Mouse (Mus musculus) mouse trophoblast stem cell (cell line): ENCODE measurements at regions not wholly inside any gene's neighbourhood (a gene's known extent, or its start where the extent isn't known, plus 50 kb on each side); places are given as distances from the start of the nearest gene placed in this dataset.
"Not testable (repeated sequence)": the region's sequence is repeated elsewhere in the genome, so short reads cannot be mapped to it uniquely, and the experiment has no call there.

ENCODE experiments used
- in situ Hi-C, 2 experiments: fragments of 300-500 bp; cut with MseI, MboI; formaldehyde crosslinking; loops; 2 replicates in 1 of 2; 3 replicates in 1 of 2; pipeline ENCODE4 v1.15.1; 2025

DNA sequence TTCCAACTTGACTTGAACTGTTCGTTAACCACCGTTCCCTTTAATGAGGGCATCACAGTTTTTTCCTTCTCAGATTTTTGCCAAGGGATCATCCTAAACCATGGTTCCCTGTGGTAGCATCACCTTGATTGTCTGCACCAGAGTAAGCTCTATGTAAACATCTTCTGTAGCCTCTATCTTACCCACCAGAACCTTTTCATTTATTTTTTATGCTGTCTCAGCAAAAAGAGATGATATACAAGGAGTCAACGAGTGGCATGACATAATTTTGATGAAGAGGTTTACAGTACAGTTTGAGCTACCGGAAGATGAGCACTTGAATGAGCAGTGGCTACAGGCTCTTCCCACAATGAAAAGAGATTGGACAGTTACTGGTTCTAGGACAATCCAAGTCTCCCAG, 768.7 kb downstream of the Ets1 start:
- in situ Hi-C loops = no loop called here

- in situ Hi-C loops = no loop called here
Observed at GRCm38 (mm10) chr9:33407517-33407916, 771.5 kb downstream of the Ets1 start.

DNA sequence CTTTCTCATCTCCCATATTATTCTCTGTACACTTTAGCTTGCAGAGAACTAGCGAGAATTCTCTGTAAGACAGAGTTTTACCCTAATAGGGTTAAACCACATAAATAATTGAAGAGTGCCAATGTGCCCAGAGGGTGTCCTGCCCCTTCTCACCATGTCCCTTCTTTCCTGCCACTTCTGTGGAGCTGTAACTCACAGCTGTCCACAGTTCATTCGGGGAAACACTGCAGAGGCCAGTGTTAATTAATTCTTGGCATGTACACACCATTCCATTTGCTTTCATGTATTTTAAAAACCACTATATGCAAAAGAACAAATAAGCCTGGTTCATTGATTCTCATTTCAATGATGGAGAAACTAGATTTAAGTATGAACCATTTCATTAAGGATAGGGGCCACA, 787.8 kb downstream of the Ets1 start:
- in situ Hi-C loops = no loop called here

DNA sequence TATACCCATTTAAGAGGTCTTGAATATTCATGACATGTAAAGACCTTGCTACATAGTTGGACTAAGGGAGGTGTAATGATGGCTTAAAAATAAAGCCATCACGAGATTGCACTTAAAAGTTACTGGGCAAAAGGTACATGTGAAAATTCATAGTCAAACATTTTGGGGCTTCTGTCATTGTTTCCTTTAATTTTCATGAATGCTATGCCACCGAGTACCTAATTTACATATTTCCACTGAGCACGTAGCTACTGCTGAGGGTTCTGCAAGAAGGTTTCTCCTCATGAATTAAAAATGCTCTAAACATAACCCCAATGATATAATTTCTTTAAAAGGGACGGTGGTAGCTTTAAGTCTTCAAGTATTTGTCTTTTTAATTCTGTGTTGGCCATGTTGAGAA, 800.4 kb downstream of the Ets1 start:
- in situ Hi-C loops = no loop called here

DNA sequence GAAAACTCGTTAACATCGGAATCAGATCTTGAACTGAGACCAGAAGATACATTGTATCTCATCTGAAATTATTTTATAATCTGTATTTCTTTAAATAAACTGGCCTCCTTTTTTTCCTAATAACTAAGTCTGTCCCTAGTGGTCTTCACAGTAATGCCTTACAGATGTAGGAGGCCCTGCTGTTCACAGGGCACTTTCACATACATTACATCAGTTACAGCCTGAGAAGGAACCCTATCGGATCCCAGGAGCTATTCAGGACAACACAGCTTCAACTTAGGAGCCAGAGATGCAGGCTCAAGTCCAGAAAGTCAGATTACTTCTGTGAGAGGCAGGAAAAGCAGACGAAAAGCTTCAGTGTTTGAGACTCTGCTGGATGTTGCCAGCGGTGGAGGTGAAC, 806.2 kb downstream of the Ets1 start:
- in situ Hi-C loops = no loop called here

GRCm38 (mm10) chr9:33445902-33446301, 809.9 kb downstream of the Ets1 start:
- in situ Hi-C loops = no loop called here

DNA sequence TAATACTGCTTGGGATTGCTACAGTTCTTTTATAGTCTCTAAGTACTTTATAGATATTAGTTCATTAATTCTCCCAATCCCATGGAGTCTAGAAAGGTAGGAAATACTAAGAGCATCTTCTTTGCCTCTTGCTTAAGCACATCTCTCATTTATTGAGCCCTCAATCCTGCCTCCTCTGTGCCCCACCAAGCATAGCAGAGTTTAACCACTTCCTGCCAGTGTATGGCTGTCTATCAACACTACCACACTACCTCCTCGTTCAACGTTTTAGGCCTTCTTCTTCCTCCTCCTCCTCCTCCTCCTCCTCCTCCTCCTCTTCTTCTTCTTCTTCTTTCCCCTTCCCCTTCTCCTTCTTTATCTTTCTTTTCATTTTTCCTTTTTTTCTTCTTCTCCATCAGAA, 839.1 kb downstream of the Ets1 start:
- in situ Hi-C loops = no loop called here

DNA sequence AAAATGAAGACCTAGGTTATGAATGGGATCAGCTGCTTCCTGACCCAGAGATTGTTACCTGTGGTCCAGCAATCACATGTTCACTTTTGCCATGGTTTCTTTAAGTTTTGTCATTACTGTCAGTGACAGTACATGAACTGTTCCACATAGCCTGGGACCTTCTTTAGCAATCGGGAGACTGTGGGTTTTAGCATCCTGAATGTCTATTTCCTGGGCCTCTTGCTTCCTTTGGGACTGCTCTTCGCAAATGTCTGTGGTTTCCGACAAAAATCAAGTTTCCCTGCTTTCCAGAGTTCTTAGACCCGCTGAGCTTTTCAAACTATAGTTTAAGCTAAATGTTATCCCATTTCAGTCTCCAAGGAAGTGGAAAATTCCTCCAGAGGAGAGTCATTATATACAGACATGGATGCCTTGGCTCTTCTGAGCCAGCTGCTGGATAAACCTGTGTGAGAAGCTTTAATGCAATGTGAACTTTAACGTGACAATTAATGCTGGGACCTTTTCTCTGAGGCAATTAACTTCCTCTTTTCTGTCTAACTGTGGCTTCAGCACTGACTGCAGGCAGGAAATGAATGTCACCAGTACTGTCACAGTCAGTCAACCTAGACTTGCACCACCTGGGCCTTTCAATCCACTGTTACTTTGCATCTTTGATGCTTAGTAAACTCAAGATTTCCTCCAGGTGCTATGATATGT, 847.0 kb downstream of the Ets1 start:
- in situ Hi-C loops = no loop called here

DNA sequence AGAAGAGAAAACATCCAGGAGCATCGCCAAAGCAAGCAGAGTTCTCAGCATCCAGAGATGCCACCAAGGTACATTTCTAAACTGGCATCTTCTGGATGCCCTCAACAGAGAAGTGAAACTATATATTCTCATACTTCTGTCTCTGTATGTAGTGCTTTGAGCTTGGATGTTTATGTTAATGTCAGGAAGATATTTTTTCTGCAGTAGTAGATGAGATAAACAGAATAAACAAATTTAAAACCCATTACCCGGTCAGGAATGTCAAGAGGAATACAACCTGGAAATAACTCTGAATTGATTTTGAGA, 847.5 kb downstream of the Ets1 start:
- in situ Hi-C loops = no loop called here

- in situ Hi-C loops = no loop called here
Observed at GRCm38 (mm10) chr9:33533101-33533810, 897.2 kb downstream of the Ets1 start.

- in situ Hi-C loops = no loop called here
Observed at GRCm38 (mm10) chr9:33543301-33543700, 907.3 kb downstream of the Ets1 start.

GRCm38 (mm10) chr9:33546126-33546737, 910.2 kb downstream of the Ets1 start:
- in situ Hi-C loops = no loop called here

DNA sequence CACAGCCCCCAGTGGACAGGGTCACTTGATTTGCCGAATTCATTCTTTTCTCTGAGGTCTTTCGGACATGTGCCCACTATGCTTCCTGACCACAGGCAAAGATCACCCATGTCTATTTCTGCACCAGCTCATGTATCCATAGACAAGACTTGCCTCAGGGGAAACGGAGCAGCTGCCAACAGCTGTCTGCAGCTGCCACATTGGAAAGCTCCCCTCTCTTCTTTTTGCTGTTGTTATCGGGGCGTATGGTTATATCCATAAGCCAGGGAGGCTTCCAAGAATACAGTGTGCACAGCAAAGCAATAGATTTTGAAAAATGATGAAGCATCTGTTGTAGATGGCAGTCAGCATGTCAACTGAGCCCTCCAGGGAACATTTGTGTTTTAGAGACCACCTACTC, 913.4 kb downstream of the Ets1 start:
- in situ Hi-C loops = no loop called here

- in situ Hi-C loops = no loop called here
Observed at GRCm38 (mm10) chr9:33571990-33572389, 913.7 kb upstream of the Kirrel3 start.

- in situ Hi-C loops = no loop called here
Observed at GRCm38 (mm10) chr9:33611511-33611910, 874.2 kb upstream of the Kirrel3 start.

GRCm38 (mm10) chr9:33624378-33624777, 861.3 kb upstream of the Kirrel3 start:
- in situ Hi-C loops = no loop called here

GRCm38 (mm10) chr9:33629731-33630473, 855.8 kb upstream of the Kirrel3 start:
- in situ Hi-C loops = no loop called here

DNA sequence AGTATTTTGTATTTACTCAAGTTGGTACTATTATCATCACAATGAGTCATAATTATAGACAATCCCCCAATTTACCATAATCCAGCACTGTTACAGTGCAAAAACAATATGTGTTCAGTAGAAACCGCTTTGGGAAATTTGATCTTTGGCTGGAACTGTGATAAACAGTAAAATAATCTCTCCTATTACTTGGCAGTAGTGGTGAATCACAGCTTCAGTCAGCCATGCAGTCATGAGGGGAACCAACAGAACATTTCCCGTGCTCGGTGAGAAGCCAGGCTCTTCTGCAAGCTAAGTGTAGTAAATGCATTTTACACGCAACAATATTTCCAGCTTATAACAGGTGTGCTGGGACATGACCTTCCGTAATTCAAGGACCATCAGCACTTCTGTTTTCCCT, 822.7 kb upstream of the Kirrel3 start:
- in situ Hi-C loops = no loop called here

DNA sequence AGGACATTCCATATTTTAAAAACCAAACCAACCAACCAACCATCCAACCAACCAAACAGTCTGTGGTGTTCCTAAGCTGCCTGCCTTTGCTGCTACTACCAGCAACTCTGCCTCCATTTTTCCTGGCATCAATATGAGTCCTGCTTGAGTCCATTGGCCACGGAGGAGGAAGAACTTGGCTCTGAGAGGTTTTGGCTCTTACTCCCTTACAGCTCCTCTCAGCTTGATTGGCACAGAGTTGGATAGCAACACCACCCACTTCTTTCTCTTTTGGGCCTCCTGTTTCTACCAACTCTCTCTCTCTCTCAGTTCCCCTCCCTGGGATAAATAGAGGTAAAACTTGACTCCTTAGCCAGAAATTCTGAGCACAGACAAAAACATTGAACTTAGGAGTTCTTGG, 804.6 kb upstream of the Kirrel3 start:
- in situ Hi-C loops = no loop called here

- in situ Hi-C loops = no loop called here
Observed at GRCm38 (mm10) chr9:33691731-33692130, 794.0 kb upstream of the Kirrel3 start.

DNA sequence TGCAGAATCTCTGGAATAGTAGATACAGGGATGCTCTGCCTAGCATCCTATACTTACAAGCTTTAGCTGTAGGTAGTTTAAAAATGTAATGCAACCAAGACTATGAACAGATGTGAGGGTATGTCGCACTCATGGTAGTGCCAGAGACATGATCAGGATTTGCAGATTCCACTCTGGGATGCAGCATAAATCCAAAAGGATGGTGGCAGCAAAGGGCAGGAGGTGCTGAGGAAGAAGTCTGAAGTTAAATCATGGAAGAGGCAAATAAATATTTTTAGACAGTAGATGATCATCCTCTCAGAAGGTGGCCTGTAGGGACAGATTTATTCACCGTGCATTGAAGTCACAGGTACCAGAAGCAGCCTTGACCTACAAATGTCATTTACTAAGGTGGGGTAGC, 768.1 kb upstream of the Kirrel3 start:
- in situ Hi-C loops = no loop called here

GRCm38 (mm10) chr9:33724811-33725210, 760.9 kb upstream of the Kirrel3 start:
- in situ Hi-C loops = no loop called here

DNA sequence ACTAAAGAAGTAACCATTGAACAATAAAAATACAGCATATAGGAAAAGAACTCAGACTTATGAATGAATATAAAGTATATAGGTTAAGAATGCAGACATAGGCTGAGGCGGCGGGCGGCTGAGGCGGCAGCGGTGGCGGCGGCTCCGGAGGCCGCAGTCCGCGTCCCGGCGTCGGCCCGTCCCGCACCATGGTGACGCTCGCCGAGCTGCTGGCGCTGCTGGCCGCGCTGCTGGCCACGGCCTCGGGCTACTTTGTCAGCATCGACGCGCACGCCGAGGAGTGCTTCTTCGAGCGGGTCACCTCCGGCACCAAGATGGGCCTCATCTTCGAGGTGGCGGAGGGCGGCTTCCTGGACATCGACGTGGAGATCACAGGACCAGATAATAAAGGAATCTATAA, 757.6 kb upstream of the Kirrel3 start:
- in situ Hi-C loops = not testable (repeated sequence)
